Mouse (Mus musculus) stomach, embryonic 16.5 days (tissue): Measurements from ENCODE around the gene Plekhg2. TPM values are rescaled to one million over a fixed set of nuclear protein-coding genes. Genes with fewer than 3 reads are reported as not detected.

Source experiments
- ATAC-seq: fragments of 200-750 bp; cut with Nextera tagmentation; 2 replicates; pipeline ENCODE4 v1.8.0; 2017; ENCODE audit warnings: moderate number of reproducible peaks, moderate TSS enrichment; ENCODE audit not compliant: insufficient read depth, low FRiP score
- H3K27ac ChIP-seq: fragments of 300-500 bp; sonication (generic); 2 replicates; pipeline ENCODE4 v1.5.1; 2014; ENCODE audit warnings: low read length
- H3K27me3 ChIP-seq: fragments of 300-500 bp; sonication (generic); 2 replicates; pipeline ENCODE4 v1.6.1; 2014; ENCODE audit warnings: low read length, control low read depth, mixed read lengths; ENCODE audit not compliant: control insufficient read depth, insufficient read depth
- H3K36me3 ChIP-seq: fragments of 300-500 bp; sonication (generic); 2 replicates; pipeline ENCODE4 v1.6.1; 2014; ENCODE audit warnings: low read length; ENCODE audit not compliant: control insufficient read depth, insufficient read depth
- H3K4me1 ChIP-seq: fragments of 300-500 bp; sonication (generic); 2 replicates; pipeline ENCODE4 v1.6.1; 2014; ENCODE audit warnings: low read length, control low read depth, mixed read lengths; ENCODE audit not compliant: control insufficient read depth, insufficient read depth
- H3K4me2 ChIP-seq: fragments of 300-500 bp; sonication (generic); 2 replicates; pipeline ENCODE4 v1.6.1; 2014; ENCODE audit warnings: low read depth, low read length, mixed read lengths
- H3K4me3 ChIP-seq: fragments of 300-500 bp; sonication (generic); replicated peaks from 2 replicates; pipeline ENCODE4 v1.5.1; 2014; ENCODE audit warnings: mild to moderate bottlenecking, low read length
- H3K9ac ChIP-seq: fragments of 300-500 bp; sonication (generic); 2 replicates; pipeline ENCODE4 v1.6.1; 2014; ENCODE audit warnings: low read length
- H3K9me3 ChIP-seq: fragments of 300-500 bp; sonication (generic); replicated peaks from 2 replicates; pipeline ENCODE4 v1.6.1; 2016; ENCODE audit warnings: low read length, control low read depth; ENCODE audit not compliant: control insufficient read depth
- WGBS: fragments of 180-500 bp; shearing (Covaris S2); extraction: QIAGEN DNeasy Blood & Tissue Kit; methylation state at CpG from one replicate; pipeline ENCODE4 v1.1.7; 2014; 5-methylcytosine and 5-hydroxymethylcytosine counted together
- polyA plus RNA-seq: library from polyadenylated mRNA; unstranded; fragments of >200 nt; fragmentation: Nextera tagmentation; extraction: Ambion mirVana; gene quantifications from 2 replicates; pipeline ENCODE4 v1.2.1, GENCODE M21; 2015

Plekhg2 gene
- polyA plus RNA-seq, 1 experiment from 2014 or later: 50.7 TPM

- peak within 1 kb of the TSS; percentile 89 for H3K4me3 ChIP-seq
- no peaks in the 10 kb centered on the region for H3K9me3 ChIP-seq
- peak within 1 kb of the TSS; percentile 100 for H3K27ac ChIP-seq
- ATAC-seq: no peak
- H3K36me3 ChIP-seq: peaks cover 6% of the 10 kb centered on the region; the same call in 1 of the 2 replicates
- H3K27me3 ChIP-seq: no peaks in the 10 kb centered on the region
- peaks cover 56% of the 10 kb centered on the region for H3K4me1 ChIP-seq
- H3K4me2 ChIP-seq: peak within 1 kb of the TSS; percentile 97
- 39% methylated on average over 17 of the region's 17 CpGs for WGBS
- H3K9ac ChIP-seq: peak within 1 kb of the TSS; percentile 99
Observed at GRCm38 (mm10) chr7:28380237-28381016, 8.0 kb upstream of the Plekhg2 start, which contains the start of gene Zfp36. Gene Zfp36, minus strand, starts transcription at chr7:28380253.

- peak overlapping the region; percentile 97 for H3K4me2 ChIP-seq
- no peaks in the 10 kb centered on the region for H3K27me3 ChIP-seq
- H3K4me1 ChIP-seq: peaks cover 56% of the 10 kb centered on the region
- H3K4me3 ChIP-seq: peak overlapping the region; percentile 89
- peak overlapping the region; percentile 99 for H3K9ac ChIP-seq
- H3K27ac ChIP-seq: peak overlapping the region; percentile 100
- WGBS: under 1% methylated on average over 53 of the region's 53 CpGs
- H3K36me3 ChIP-seq: peaks cover 6% of the 10 kb centered on the region; the same call in 1 of the 2 replicates
- peak; percentile 42 for ATAC-seq
- no peaks in the 10 kb centered on the region for H3K9me3 ChIP-seq
Observed at GRCm38 (mm10) chr7:28378769-28379651, 6.6 kb upstream of the Plekhg2 start.

- Histone ChIP-seq H3K36me3 (peaks cover 6% of the 10 kb centered on the region; the same call in 1 of the 2 replicates), H3K27me3 (no peaks in the 10 kb centered on the region), H3K9ac (peak overlapping the region; percentile 99), H3K4me2 (peak overlapping the region; percentile 97), H3K4me1 (peaks cover 52% of the 10 kb centered on the region), H3K27ac (peak overlapping the region; percentile 100), H3K9me3 (no peaks in the 10 kb centered on the region), H3K4me3 (peak overlapping the region; percentile 89)
- 19% methylated on average over 32 of the region's 32 CpGs for WGBS
- no peak for ATAC-seq
Observed at GRCm38 (mm10) chr7:28378066-28378690, 5.8 kb upstream of the Plekhg2 start.

GRCm38 (mm10) chr7:28377190-28378065 is 5.0 kb upstream of the Plekhg2 start:
- Histone ChIP-seq H3K9ac (peak overlapping the region; percentile 99), H3K27me3 (no peaks in the 10 kb centered on the region), H3K4me3 (peak overlapping the region; percentile 89), H3K4me1 (peaks cover 45% of the 10 kb centered on the region), H3K36me3 (peaks cover 6% of the 10 kb centered on the region; the same call in 1 of the 2 replicates), H3K27ac (peak overlapping the region; percentile 100), H3K4me2 (peak overlapping the region; percentile 97), H3K9me3 (no peaks in the 10 kb centered on the region)
- WGBS: 58% methylated on average over 18 of the region's 18 CpGs
- no peak for ATAC-seq

GRCm38 (mm10) chr7:28376011-28376771 is 3.8 kb upstream of the Plekhg2 start:
- Histone ChIP-seq H3K9me3 (no peaks in the 10 kb centered on the region), H3K36me3 (peaks cover 6% of the 10 kb centered on the region; the same call in 1 of the 2 replicates), H3K27me3 (no peaks in the 10 kb centered on the region), H3K4me2 (peak overlapping the region; percentile 97), H3K4me1 (peaks cover 35% of the 10 kb centered on the region), H3K9ac (peak overlapping the region; percentile 79), H3K4me3 (peak overlapping the region; percentile 89), H3K27ac (peak overlapping the region; percentile 100)
- 3% methylated on average over 30 of the region's 30 CpGs for WGBS
- peak; percentile 14 for ATAC-seq

- under 1% methylated on average over 35 of the region's 36 CpGs for WGBS
- peak; percentile 61 for ATAC-seq
Observed at GRCm38 (mm10) chr7:28375176-28375921, 3.0 kb upstream of the Plekhg2 start.

GRCm38 (mm10) chr7:28374647-28375046 is 2.2 kb upstream of the Plekhg2 start:
- H3K36me3 ChIP-seq: peaks cover 6% of the 10 kb centered on the region; the same call in 1 of the 2 replicates
- peak overlapping the region; percentile 89 for H3K4me3 ChIP-seq
- no peaks in the 10 kb centered on the region for H3K27me3 ChIP-seq
- H3K27ac ChIP-seq: peak overlapping the region; percentile 100
- H3K9ac ChIP-seq: peak overlapping the region; percentile 70
- peak overlapping the region; percentile 97 for H3K4me2 ChIP-seq
- ATAC-seq: no peak
- peaks cover 35% of the 10 kb centered on the region for H3K4me1 ChIP-seq
- WGBS: 68% methylated on average over 10 of the region's 10 CpGs
- no peaks in the 10 kb centered on the region for H3K9me3 ChIP-seq

More at GRCm38 (mm10) chr7:28375176-28375921, 3.0 kb upstream of the Plekhg2 start:
- H3K27me3 ChIP-seq: no peaks in the 10 kb centered on the region
- H3K4me2 ChIP-seq: peak overlapping the region; percentile 97
- H3K36me3 ChIP-seq: peaks cover 6% of the 10 kb centered on the region; the same call in 1 of the 2 replicates
- peak overlapping the region; percentile 89 for H3K4me3 ChIP-seq
- H3K9ac ChIP-seq: peak overlapping the region; percentile 79
- peaks cover 35% of the 10 kb centered on the region for H3K4me1 ChIP-seq
- no peaks in the 10 kb centered on the region for H3K9me3 ChIP-seq
- H3K27ac ChIP-seq: peak overlapping the region; percentile 100
